Mouse (Mus musculus) bone marrow, adult 2 months (tissue): ENCODE results near the gene Zc3h7b.

Experiments used
- CTCF ChIP-seq: fragments of 200-500 bp; IDR thresholded peaks from 2 replicates; pipeline ENCODE4 v1.5.1; 2011; ENCODE audit warnings: low read length, control low read depth; ENCODE audit not compliant: control insufficient read depth, insufficient read depth
- POLR2A ChIP-seq: fragments of 200-500 bp; IDR thresholded peaks from 2 replicates; pipeline ENCODE4 v1.6.1; 2011; ENCODE audit warnings: low read depth, mild to moderate bottlenecking, control low read depth, low read length, borderline replicate concordance; ENCODE audit not compliant: control insufficient read depth

DNA sequence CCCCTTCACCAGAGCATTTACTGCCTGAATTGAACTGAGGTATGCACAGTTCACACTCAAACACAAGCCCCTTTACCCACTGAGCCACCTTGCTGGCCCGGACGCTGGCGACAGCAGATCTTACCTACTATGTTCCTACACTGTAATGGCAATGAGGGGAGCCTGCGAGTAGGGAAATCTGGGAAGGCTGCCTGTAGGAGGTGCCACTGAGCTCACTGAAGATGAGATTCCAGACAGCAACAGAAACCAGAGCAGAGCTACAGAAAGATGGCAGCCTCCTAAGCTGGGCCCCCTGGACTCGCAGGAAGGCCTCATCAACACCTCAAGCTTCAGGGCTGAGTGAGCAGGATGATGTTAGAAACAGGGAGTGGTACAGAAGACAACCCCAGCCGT is 25.7 kb upstream of the Zc3h7b start:
- TF ChIP-seq POLR2A (no peak), CTCF (no peak)
